Mouse (Mus musculus) embryo, embryonic 10 days (tissue): ENCODE results near the gene Myo3b.

Experiments used
- DNase-seq: peaks from one replicate; pipeline ENCODE4 v3.0.0-alpha.2; 2015; ENCODE audit warnings: low spot score

Myo3b gene

GRCm38 (mm10) chr2:70278425-70279277 is 239.7 kb downstream of the Myo3b start:
- peak; percentile 52 for DNase-seq

DNA sequence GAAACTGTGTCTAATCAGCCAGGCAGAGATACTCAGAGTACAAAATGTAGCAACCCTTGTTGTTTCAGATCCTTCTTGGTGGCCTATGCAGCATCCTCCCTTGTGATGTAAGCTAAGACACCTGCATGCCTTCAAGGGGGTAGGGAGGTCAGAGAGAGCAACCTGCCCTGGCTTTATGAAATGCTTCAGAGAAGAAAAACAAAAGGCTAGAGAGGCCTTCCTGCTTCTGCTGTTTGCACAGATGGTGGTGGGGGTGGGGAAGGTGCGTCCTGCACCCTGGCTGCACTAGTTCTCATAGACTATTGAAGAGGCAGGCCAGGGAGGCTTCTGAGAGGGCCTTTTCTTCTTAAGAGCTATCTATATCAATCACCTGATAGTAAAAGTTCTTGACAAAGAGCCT is 245.2 kb downstream of the Myo3b start:
- no peak for DNase-seq

- DNase-seq, result no peak
These were observed 252.1 kb downstream of the Myo3b start for GRCm38 (mm10) chr2:70291063-70291462.

DNA sequence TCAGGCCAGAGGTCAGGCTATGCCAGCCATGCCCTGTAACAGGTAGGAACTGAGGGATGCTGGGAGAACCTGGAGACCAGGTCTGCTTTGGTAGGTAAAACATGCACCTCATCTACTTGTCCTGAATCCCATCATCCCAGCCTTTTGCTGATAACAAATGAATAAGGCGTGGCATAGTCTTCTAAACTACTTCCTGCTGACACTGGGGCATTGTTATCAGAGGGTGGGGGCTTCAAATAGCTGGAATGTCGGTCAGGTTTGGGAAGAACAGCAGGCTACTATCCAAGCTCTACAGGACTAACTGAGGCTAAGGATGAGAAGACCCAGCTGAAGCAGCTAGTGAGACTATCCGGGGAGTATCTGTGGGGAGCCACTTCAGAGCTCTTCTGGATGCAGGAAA is 253.8 kb downstream of the Myo3b start:
- no peak for DNase-seq

- DNase-seq, result no peak
These were observed 264.0 kb downstream of the Myo3b start for GRCm38 (mm10) chr2:70302905-70303304.

DNA sequence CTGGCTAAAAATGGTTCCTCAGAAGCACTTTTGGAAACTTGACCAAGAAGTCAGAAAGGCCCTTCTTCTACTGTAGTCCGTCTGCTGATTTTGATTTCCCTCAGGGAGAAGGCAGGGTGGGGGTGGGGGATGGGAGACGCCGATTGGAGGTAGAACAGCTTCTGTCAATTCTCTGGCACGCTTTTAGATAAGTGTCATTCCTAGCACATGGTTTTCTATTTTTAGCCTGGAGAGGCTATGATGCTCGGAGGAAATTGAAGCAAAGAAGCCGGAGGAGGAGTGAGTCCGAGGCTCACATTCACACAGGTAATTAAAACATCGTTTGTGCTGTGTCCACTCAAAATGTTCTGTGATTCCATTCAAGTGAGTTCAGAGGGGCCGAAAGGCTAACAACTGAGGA is 276.2 kb downstream of the Myo3b start:
- no peak for DNase-seq

GRCm38 (mm10) chr2:70315734-70316133 is 276.8 kb downstream of the Myo3b start:
- DNase-seq, result no peak

GRCm38 (mm10) chr2:70317850-70318249 is 278.9 kb downstream of the Myo3b start:
- no peak for DNase-seq

- DNase-seq, result no peak
These were observed 280.1 kb downstream of the Myo3b start for GRCm38 (mm10) chr2:70318861-70319555.

DNA sequence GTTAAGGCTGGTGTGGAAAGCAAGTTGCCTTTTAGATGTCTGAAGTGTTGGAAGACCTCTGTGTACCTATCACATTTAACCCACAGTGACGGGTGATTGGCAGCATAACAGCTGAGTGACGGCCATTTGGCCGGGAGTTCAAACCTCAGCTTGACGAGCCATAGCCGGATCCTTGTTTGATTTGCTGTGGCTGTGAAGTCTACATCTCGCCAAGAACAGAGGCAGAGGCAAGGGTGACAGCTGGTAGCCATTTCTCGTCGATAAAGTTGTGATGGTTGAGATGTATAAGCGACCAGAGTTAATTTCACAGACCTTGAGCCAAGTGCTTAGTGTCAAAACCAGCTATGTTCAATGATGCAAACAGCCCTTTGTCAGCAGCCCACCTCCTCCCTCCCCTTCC is 283.8 kb downstream of the Myo3b start:
- DNase-seq, result no peak

- no peak for DNase-seq
These were observed 288.7 kb downstream of the Myo3b start for GRCm38 (mm10) chr2:70327602-70328001.

DNA sequence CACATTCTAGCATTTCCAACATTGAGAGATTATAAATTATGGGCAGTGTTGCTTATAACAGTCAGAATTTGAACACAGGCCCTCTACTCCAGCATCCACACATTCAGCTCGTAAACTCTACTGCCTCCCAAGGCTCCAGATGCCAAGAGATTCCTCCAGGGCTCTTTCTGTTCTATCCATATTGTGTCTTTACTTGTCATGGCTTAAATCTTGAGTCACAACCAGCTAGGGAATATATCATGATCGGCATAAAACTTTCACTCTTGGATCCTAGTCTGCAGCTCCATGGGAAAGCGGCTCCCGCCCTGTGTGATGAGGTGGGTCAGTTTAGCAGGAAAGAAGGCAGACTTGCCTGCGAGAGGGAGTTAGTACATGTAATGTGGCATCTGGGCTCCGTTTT is 294.0 kb downstream of the Myo3b start:
- DNase-seq, result no peak

- no peak for DNase-seq
These were observed 294.6 kb downstream of the Myo3b start for GRCm38 (mm10) chr2:70333553-70333952.

DNA sequence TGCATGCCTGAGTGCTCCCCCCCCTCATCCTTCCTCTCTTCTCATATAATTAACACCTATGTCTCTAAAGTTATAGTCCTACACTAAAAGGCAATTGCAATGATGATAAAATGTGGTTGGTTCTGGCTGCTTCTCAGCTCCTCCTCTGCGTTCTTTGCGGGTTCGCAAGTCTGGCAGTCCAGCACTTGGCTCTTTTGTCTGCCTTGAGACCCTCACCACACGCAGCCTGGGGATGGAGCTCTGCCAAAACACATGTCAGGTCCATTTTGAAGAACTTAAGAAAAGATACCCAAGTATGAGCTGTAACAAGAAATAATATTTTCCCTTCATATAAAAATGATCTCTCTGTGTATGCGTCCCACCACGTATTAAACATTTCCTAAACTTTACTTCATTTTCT is 297.6 kb downstream of the Myo3b start:
- no peak for DNase-seq

DNA sequence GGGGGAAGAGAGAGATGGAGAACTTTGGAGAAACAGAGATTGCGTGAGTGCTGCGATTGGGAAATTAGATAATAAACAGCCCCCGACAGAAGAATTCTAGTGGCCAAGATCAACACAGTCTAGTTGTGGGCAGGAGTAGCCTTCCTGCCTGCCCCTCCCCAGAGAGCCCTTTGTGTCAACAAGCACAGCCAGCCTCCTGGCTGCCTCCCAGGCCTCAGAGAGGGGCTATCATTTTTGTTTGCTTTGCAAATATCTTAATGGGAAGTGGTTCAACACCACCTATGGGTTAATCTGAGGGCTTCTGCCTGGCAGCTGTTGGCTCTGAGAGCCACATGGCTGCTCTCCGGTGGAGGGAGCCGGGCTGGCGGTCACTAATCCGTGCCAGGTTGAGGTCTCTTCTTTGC is 298.3 kb downstream of the Myo3b start:
- DNase-seq, result peak; percentile 52

- peak; percentile 20 for DNase-seq
These were observed 298.9 kb downstream of the Myo3b start for GRCm38 (mm10) chr2:70337869-70338268.

GRCm38 (mm10) chr2:70339061-70339460 is 300.1 kb downstream of the Myo3b start:
- no peak for DNase-seq

DNA sequence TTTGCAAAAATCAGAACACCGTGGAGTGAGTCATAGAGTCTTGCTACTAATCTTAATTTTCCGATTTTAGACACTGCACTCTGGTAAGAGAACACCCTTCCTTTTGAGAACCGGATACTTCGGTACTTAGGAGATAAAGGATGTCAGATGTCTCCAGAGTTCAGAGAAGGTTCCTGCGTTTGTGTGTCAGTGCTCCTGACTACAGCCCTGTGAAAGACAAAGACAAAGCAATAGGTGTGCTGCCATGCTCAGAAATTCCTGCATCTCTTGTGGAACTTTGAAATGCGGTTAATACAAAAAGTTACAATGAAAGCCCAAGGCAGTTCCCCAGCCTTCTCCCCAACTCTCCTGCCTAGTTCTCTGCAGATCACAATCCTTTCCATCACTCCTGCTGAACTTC is 300.6 kb downstream of the Myo3b start:
- no peak for DNase-seq

DNA sequence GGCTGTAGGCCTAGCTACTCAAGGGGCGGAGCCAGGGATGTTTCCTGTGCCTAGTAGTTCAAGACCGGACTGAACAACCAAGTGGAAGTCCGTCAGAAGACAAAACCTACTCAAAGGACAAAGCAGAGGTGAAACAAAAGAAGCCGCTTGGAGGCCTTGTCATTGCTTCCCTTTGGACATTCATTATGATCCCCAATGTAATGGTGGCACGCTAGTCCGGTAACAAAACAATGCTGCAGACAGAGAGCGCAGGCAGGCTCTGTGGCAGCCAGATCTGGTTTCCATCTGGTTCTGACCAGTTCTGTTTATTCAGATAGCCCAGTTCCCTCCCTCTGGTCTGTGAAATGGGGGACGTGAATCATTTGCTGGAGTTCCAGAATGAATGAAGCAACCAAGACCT is 301.3 kb downstream of the Myo3b start:
- no peak for DNase-seq

- no peak for DNase-seq
These were observed 306.2 kb downstream of the Myo3b start for GRCm38 (mm10) chr2:70345126-70345525.

- no peak for DNase-seq
These were observed 308.6 kb downstream of the Myo3b start for GRCm38 (mm10) chr2:70347511-70347910.

- DNase-seq, result no peak
These were observed 310.0 kb downstream of the Myo3b start for GRCm38 (mm10) chr2:70348793-70349553.
